Mouse (Mus musculus) ovary, postnatal 10 days (tissue): Measurements from ENCODE around the gene Klf8.

Experiments used
- DNase-seq: peaks from one replicate; pipeline ENCODE4 v3.0.0; 2022; ENCODE audit warnings: low spot score

The Klf8 gene

DNA sequence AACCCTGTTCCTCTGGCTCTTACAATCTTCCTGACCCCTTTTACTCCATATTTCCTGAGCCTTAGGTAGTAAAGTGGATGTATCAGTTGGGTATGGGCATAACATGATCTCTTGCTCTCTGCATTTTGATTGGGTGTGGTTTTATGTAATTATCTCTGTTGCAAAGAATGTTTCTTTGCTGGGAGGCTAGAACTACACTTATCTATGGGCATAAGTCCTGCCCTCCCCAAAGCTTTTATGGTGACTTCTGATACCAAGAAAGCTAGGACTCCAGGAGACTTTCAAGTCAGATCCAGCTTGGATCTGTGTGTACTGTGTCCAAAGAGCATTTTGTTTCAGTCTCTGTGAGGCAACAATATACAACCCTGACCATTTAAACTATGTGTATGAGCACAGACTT, 202.3 kb downstream of the Klf8 start:
- DNase-seq, result no peak

DNA sequence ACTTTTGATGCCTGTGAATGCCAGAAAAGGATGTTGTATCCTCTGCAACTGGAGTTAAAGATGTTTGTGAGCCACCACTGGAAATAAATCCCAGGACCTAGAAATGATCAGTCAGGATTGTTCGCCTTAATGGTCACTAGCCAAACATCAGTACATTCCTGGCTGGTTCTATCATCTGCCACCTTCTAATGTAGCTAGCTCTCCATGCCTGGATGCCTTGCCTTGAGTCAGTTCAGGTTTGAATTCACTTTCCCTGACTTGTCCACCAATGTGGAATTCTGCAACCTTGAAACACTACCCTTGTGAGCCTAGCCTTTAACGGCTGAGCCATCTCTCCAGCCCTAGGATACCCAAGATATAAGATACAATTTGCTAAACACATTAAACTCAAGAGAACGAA, 202.8 kb downstream of the Klf8 start:
- no peak for DNase-seq
